Mouse (Mus musculus) CH12.LX (cell line): ENCODE measurements around the gene Cd163l1. TPM values are rescaled to one million over a fixed set of nuclear protein-coding genes. Genes with fewer than 3 reads are reported as not detected.
A peak's percentile ranks its signal among the peaks of the same experiment; 100 is the strongest.

Experiments
- DNase-seq: peaks from one replicate; pipeline ENCODE4 v3.0.0-alpha.2; 2013; ENCODE audit errors: extremely low read depth
- H3K27ac ChIP-seq: 2 replicates; pipeline ENCODE4 v1.5.1; 2012; ENCODE audit warnings: low read depth, mild to moderate bottlenecking, control low read depth, moderate library complexity; ENCODE audit not compliant: insufficient read depth
- H3K27me3 ChIP-seq: replicated peaks from 2 replicates; pipeline ENCODE3; 2012; ENCODE audit warnings: inconsistent platforms
- H3K36me3 ChIP-seq, 2 experiments: replicated peaks in 1 of 2; 2 replicates each; pipeline versions ENCODE3 to v1.6.1; 2012; ENCODE audit warnings: inconsistent platforms in 1 of 2, low read length in 1 of 2, mild to moderate bottlenecking in 1 of 2, mixed read lengths in 1 of 2, moderate library complexity in 1 of 2; ENCODE audit not compliant: control insufficient read depth in 1 of 2, insufficient read depth in 1 of 2
- H3K4me1 ChIP-seq, 2 experiments: 2 replicates each; pipeline ENCODE4 v1.6.1; 2012; ENCODE audit warnings: inconsistent platforms in 1 of 2, moderate library complexity in 1 of 2; ENCODE audit not compliant: insufficient read depth in 2 of 2, control insufficient read depth in 1 of 2
- H3K4me2 ChIP-seq: 2 replicates; pipeline ENCODE4 v1.6.1; 2012; ENCODE audit warnings: low read depth, mild to moderate bottlenecking, control low read depth; ENCODE audit not compliant: poor library complexity, insufficient read depth, severe bottlenecking
- H3K4me3 ChIP-seq, 3 experiments: fragments of 150-350 bp in 1 of 3; sonication (generic) in 1 of 3; replicated peaks in 1 of 3; 2 replicates each; pipeline versions ENCODE3 to v1.5.1; 2011 to 2012; ENCODE audit warnings: low read depth in 2 of 3, low read length in 2 of 3, mild to moderate bottlenecking in 2 of 3, moderate library complexity in 2 of 3, control low read depth in 1 of 3, improper control_type of control experiment in 1 of 3, inconsistent platforms in 1 of 3, mixed read lengths in 1 of 3; ENCODE audit not compliant: poor library complexity in 1 of 3
- H3K79me2 ChIP-seq: replicated peaks from 2 replicates; pipeline ENCODE4 v1.6.1; 2012; ENCODE audit warnings: mild to moderate bottlenecking, moderate library complexity; ENCODE audit not compliant: control insufficient read depth, poor library complexity, insufficient read depth, severe bottlenecking; ENCODE audit errors: extremely low read depth
- H3K9ac ChIP-seq: 2 replicates; pipeline ENCODE4 v1.6.1; 2012; ENCODE audit warnings: low read depth, mild to moderate bottlenecking, control low read depth, moderate library complexity; ENCODE audit not compliant: insufficient read depth
- H3K9me3 ChIP-seq: replicated peaks from 2 replicates; pipeline ENCODE3; 2012; ENCODE audit warnings: low read length, inconsistent platforms, mixed read lengths
- BHLHE40 ChIP-seq: IDR thresholded peaks from 2 replicates; pipeline ENCODE4 v1.6.1; 2011; ENCODE audit warnings: mild to moderate bottlenecking, low read depth, low read length, improper control_type of control experiment
- CHD1 ChIP-seq: IDR thresholded peaks from 2 replicates; pipeline ENCODE4 v1.6.1; 2012; ENCODE audit warnings: low read depth, low read length, improper control_type of control experiment, inconsistent platforms
- CHD2 ChIP-seq: IDR thresholded peaks from 2 replicates; pipeline ENCODE4 v1.6.1; 2011; ENCODE audit warnings: low read length, improper control_type of control experiment
- CTCF ChIP-seq, 2 experiments: IDR thresholded peaks in 1 of 2; conservative IDR thresholded peaks in 1 of 2; 2 replicates each; pipeline ENCODE4 v1.5.1; 2011 to 2012; ENCODE audit warnings: low read depth in 2 of 2, low read length in 2 of 2, improper control_type of control experiment in 1 of 2, inconsistent platforms in 1 of 2, mild to moderate bottlenecking in 1 of 2, moderate library complexity in 1 of 2
- EP300 ChIP-seq: IDR thresholded peaks from 2 replicates; pipeline ENCODE4 v1.6.1; 2011; ENCODE audit warnings: low read length, improper control_type of control experiment
- ETS1 ChIP-seq: conservative IDR thresholded peaks from 2 replicates; pipeline ENCODE4 v1.6.1; 2012; ENCODE audit warnings: low read depth, mild to moderate bottlenecking, inconsistent platforms, low read length, improper control_type of control experiment, moderate library complexity
- HCFC1 ChIP-seq: IDR thresholded peaks from 2 replicates; pipeline ENCODE4 v1.6.1; 2012; ENCODE audit warnings: low read depth, mild to moderate bottlenecking, inconsistent platforms, low read length, improper control_type of control experiment
- MAX ChIP-seq: IDR thresholded peaks from 2 replicates; pipeline ENCODE4 v1.6.1; 2011; ENCODE audit warnings: low read length, improper control_type of control experiment
- MAZ ChIP-seq: IDR thresholded peaks from 2 replicates; pipeline ENCODE4 v1.6.1; 2012; ENCODE audit warnings: low read depth, mild to moderate bottlenecking, inconsistent platforms, low read length, improper control_type of control experiment, moderate library complexity
- MEF2A ChIP-seq: IDR thresholded peaks from 2 replicates; pipeline ENCODE4 v1.6.1; 2014; ENCODE audit warnings: low read depth, mild to moderate bottlenecking, inconsistent platforms, low read length, improper control_type of control experiment, borderline replicate concordance
- MXI1 ChIP-seq: IDR thresholded peaks from 2 replicates; pipeline ENCODE4 v1.6.1; 2011; ENCODE audit warnings: mild to moderate bottlenecking, low read depth, low read length, improper control_type of control experiment
- NELFE ChIP-seq: IDR thresholded peaks from 2 replicates; pipeline ENCODE4 v1.6.1; 2011; ENCODE audit warnings: low read depth, low read length, improper control_type of control experiment
- NRF1 ChIP-seq: IDR thresholded peaks from 2 replicates; pipeline ENCODE4 v1.6.1; 2014; ENCODE audit warnings: low read depth, mild to moderate bottlenecking, inconsistent platforms, low read length, improper control_type of control experiment, moderate library complexity
- PAX5 ChIP-seq: IDR thresholded peaks from 2 replicates; pipeline ENCODE4 v1.6.1; 2012; ENCODE audit warnings: low read length, inconsistent platforms, mixed read lengths
- SMC3 ChIP-seq: IDR thresholded peaks from 2 replicates; pipeline ENCODE4 v1.6.1; 2011; ENCODE audit warnings: low read depth, low read length, improper control_type of control experiment
- TBP ChIP-seq: conservative IDR thresholded peaks from 2 replicates; pipeline ENCODE4 v1.6.1; 2011; ENCODE audit warnings: low read depth, low read length, improper control_type of control experiment
- TCF12 ChIP-seq: IDR thresholded peaks from 2 replicates; pipeline ENCODE4 v1.6.1; 2014; ENCODE audit warnings: low read depth, mild to moderate bottlenecking, inconsistent platforms, low read length, improper control_type of control experiment
- UBTF ChIP-seq: IDR thresholded peaks from 2 replicates; pipeline ENCODE4 v1.6.1; 2012; ENCODE audit warnings: low read depth, mild to moderate bottlenecking, inconsistent platforms, low read length, improper control_type of control experiment, moderate library complexity
- USF2 ChIP-seq: conservative IDR thresholded peaks from 2 replicates; pipeline ENCODE4 v1.6.1; 2011; ENCODE audit warnings: low read depth, low read length, improper control_type of control experiment
- dilution Hi-C: fragments of 300-500 bp; cut with MboI; formaldehyde crosslinking; loops from 2 replicates; pipeline ENCODE4 v1.14.3; 2020; ENCODE audit warnings: low sequenced_read_pairs; ENCODE audit not compliant: extremely low pct_unique_long_range_greater_than_20kb, extremely low pct_ligation_motif_present
- in situ Hi-C: fragments of 300-500 bp; cut with MboI; formaldehyde crosslinking; loops from 3 replicates; pipeline ENCODE4 v1.14.3; 2019; ENCODE audit warnings: low sequenced_read_pairs, low pct_ligation_motif_present, low pct_unique_long_range_greater_than_20kb, mixed read lengths
- polyA plus RNA-seq: library from polyadenylated mRNA; unstranded; fragments of >175 nt; gene quantifications from 2 replicates; pipeline ENCODE4 v1.2.1, GENCODE M21; 2012; ENCODE audit warnings: low read depth; ENCODE audit not compliant: insufficient read length
- total RNA-seq, 2 experiments: library from RNA; depleted of rRNA; stranded (reverse); fragments of 300-350 nt in 1 of 2; fragments of >200 nt in 1 of 2; gene quantifications; 2 replicates each; pipeline ENCODE4 v1.2.3; 2012 to 2014

Gene Cd163l1
- total and polyA plus RNA-seq, 3 experiments: not detected

- in situ Hi-C loops: no loop called here
- no peak overlapping the region for H3K27ac ChIP-seq
- no peak for TF ChIP-seq CHD1
- TF ChIP-seq HCFC1: no peak
- TF ChIP-seq NRF1: no peak
- H3K9me3 ChIP-seq: no peaks in the 10 kb centered on the region
- no peak overlapping the region for H3K4me2 ChIP-seq
- dilution Hi-C loops: no loop called here
- H3K4me3 ChIP-seq: no peak overlapping the region
- no peaks in the 10 kb centered on the region for H3K36me3 ChIP-seq
- H3K79me2 ChIP-seq: no peaks in the 10 kb centered on the region
- H3K4me1 ChIP-seq: no peaks in the 10 kb centered on the region
- no peak overlapping the region for H3K9ac ChIP-seq
- peaks cover 88% of the 10 kb centered on the region for H3K27me3 ChIP-seq
- DNase-seq: peak; percentile 2
Observed at GRCm38 (mm10) chr7:140219268-140219667, 1.2 kb downstream of the Cd163l1 start.

GRCm38 (mm10) chr7:140220375-140220774 lies 2.3 kb downstream of the Cd163l1 start:
- in situ Hi-C loops: no loop called here
- Histone ChIP-seq H3K36me3 (no peaks in the 10 kb centered on the region), H3K9ac (no peak overlapping the region), H3K27ac (no peak overlapping the region), H3K4me1 (no peaks in the 10 kb centered on the region), H3K4me3 (no peak overlapping the region), H3K4me2 (no peak overlapping the region), H3K27me3 (peaks cover 87% of the 10 kb centered on the region), H3K9me3 (no peaks in the 10 kb centered on the region), H3K79me2 (no peaks in the 10 kb centered on the region)
- TF ChIP-seq MAZ (no peak), USF2 (no peak), CTCF (conservative IDR thresholded peaks at IDR 0.05 in 1 of 2, IDR thresholded peaks at IDR 0.05 in 1 of 2; ENCODE audit: low read depth in 2 of 2, low read length in 2 of 2) (no peak), NELFE (no peak), PAX5 (no peak), MAX (no peak), MXI1 (no peak), TBP (no peak), EP300 (no peak), HCFC1 (no peak), TCF12 (no peak), UBTF (no peak), MEF2A (no peak), BHLHE40 (no peak), SMC3 (no peak), NRF1 (no peak), ETS1 (no peak), CHD2 (no peak), CHD1 (no peak)
- no peak for DNase-seq
- dilution Hi-C loops: no loop called here
